Mouse (Mus musculus) embryonic facial prominence, embryonic 14.5 days (tissue): ENCODE measurements around the gene Hhipl1. TPM values are rescaled to one million over a fixed set of nuclear protein-coding genes. Genes with fewer than 3 reads are reported as not detected.

ENCODE experiments used
- ATAC-seq: fragments of 200-750 bp; cut with Nextera tagmentation; 2 replicates; pipeline ENCODE4 v1.8.0; 2017; ENCODE audit warnings: low read depth, moderate number of reproducible peaks, moderate TSS enrichment
- DNase-seq: peaks from one replicate; pipeline ENCODE4 v3.0.0-alpha.2; 2015; ENCODE audit warnings: low spot score
- H3K27ac ChIP-seq: fragments of 300-500 bp; sonication (generic); replicated peaks from 2 replicates; pipeline ENCODE4 v1.5.1; 2014; ENCODE audit warnings: low read depth, mild to moderate bottlenecking, low read length, moderate library complexity
- H3K27me3 ChIP-seq: fragments of 300-500 bp; sonication (generic); replicated peaks from 2 replicates; pipeline ENCODE4 v1.6.1; 2014; ENCODE audit warnings: low read length; ENCODE audit not compliant: control insufficient read depth, insufficient read depth
- H3K36me3 ChIP-seq: fragments of 300-500 bp; sonication (generic); 2 replicates; pipeline ENCODE4 v1.6.1; 2014; ENCODE audit warnings: low read length, mixed read lengths; ENCODE audit not compliant: control insufficient read depth, insufficient read depth
- H3K4me1 ChIP-seq: fragments of 300-500 bp; sonication (generic); 2 replicates; pipeline ENCODE4 v1.6.1; 2014; ENCODE audit warnings: antibody characterized with exemption, low read length; ENCODE audit not compliant: control insufficient read depth, insufficient read depth
- H3K4me2 ChIP-seq: fragments of 300-500 bp; sonication (generic); 2 replicates; pipeline ENCODE4 v1.6.1; 2014; ENCODE audit warnings: low read depth, mild to moderate bottlenecking, low read length, moderate library complexity, mixed read lengths
- H3K4me3 ChIP-seq: fragments of 300-500 bp; sonication (generic); 2 replicates; pipeline ENCODE4 v1.5.1; 2014; ENCODE audit warnings: low read depth, mild to moderate bottlenecking, low read length
- H3K9ac ChIP-seq: fragments of 300-500 bp; sonication (generic); 2 replicates; pipeline ENCODE4 v1.6.1; 2014; ENCODE audit warnings: low read depth, mild to moderate bottlenecking, low read length, moderate library complexity, mixed read lengths
- H3K9me3 ChIP-seq: fragments of 300-500 bp; sonication (generic); 2 replicates; pipeline ENCODE4 v1.6.1; 2016; ENCODE audit warnings: low read length; ENCODE audit not compliant: control insufficient read depth
- WGBS: fragments of 180-500 bp; shearing (Covaris S2); extraction: QIAGEN DNeasy Blood & Tissue Kit; methylation state at CpG from one replicate; pipeline ENCODE4 v1.1.7; 2014; 5-methylcytosine and 5-hydroxymethylcytosine counted together
- polyA plus RNA-seq: library from polyadenylated mRNA; unstranded; fragments of >200 nt; fragmentation: Nextera tagmentation; extraction: Ambion mirVana; gene quantifications from 2 replicates; pipeline ENCODE4 v1.2.1, GENCODE M21; 2014

Hhipl1 gene
- polyA plus RNA-seq, 1 experiment from 2014 or later: 0.58 TPM

DNA sequence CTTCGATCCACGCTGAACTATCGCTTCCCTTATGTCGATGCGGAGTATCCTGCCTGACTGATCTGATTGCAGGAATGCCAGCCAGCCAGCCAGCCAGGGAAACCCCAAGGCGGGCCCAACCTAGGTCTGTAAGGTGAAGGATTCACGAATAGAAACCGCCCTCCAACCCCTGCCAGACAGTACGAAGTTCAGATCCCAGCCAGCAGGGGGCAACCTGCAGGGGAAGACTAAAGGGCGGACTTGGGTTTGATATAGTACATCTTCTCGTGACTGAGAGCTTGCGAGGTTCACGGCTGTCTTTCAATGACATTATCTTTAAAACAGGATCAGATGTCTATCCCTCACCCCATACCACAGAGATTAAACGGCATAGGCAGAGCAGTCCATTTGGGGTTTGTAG, 1.5 kb downstream of the Hhipl1 start:
- no peak for ATAC-seq
- WGBS: 29% methylated on average over 14 of the region's 14 CpGs
- peaks cover 28% of the 10 kb centered on the region for H3K27me3 ChIP-seq
- H3K9ac ChIP-seq: no peak overlapping the region
- DNase-seq: peak; percentile 36
- H3K9me3 ChIP-seq: no peaks in the 10 kb centered on the region
- no peak overlapping the region for H3K4me3 ChIP-seq
- H3K4me2 ChIP-seq: no peak overlapping the region
- H3K4me1 ChIP-seq: no peaks in the 10 kb centered on the region; the same call in 1 of the 2 replicates
- no peaks in the 10 kb centered on the region for H3K36me3 ChIP-seq
- H3K27ac ChIP-seq: no peak overlapping the region

DNA sequence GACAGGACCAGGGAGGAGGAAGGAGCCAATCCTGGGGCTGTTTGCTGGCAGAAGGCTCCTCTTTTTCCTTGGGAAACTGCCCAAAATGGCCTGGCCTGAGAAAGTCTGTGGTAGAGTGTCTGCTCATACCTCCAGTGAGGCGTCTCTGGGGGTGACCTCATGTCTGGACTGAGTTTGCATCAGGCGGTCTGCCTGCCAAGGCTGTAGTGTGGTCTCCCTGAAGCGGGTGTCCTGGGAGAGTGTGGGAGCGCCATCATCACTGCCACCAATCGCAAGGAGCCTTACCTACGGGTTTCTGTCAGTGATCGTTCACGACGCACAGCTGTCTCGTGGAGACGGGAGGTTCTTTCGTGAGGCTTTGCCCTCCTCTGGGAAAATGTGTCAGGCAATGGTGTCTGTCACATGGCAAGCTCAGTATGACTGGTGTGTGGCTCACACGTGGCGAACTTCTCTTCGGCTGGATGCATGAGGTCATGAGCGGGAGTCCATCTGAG, 2.3 kb downstream of the Hhipl1 start:
- no peaks in the 10 kb centered on the region for H3K36me3 ChIP-seq
- no peak overlapping the region for H3K9ac ChIP-seq
- ATAC-seq: no peak
- H3K27me3 ChIP-seq: peaks cover 28% of the 10 kb centered on the region
- H3K4me2 ChIP-seq: no peak overlapping the region
- no peak for DNase-seq
- H3K9me3 ChIP-seq: no peaks in the 10 kb centered on the region
- H3K27ac ChIP-seq: no peak overlapping the region
- no peaks in the 10 kb centered on the region; the same call in 1 of the 2 replicates for H3K4me1 ChIP-seq
- H3K4me3 ChIP-seq: no peak overlapping the region
- WGBS: 86% methylated on average over 16 of the region's 16 CpGs

DNA sequence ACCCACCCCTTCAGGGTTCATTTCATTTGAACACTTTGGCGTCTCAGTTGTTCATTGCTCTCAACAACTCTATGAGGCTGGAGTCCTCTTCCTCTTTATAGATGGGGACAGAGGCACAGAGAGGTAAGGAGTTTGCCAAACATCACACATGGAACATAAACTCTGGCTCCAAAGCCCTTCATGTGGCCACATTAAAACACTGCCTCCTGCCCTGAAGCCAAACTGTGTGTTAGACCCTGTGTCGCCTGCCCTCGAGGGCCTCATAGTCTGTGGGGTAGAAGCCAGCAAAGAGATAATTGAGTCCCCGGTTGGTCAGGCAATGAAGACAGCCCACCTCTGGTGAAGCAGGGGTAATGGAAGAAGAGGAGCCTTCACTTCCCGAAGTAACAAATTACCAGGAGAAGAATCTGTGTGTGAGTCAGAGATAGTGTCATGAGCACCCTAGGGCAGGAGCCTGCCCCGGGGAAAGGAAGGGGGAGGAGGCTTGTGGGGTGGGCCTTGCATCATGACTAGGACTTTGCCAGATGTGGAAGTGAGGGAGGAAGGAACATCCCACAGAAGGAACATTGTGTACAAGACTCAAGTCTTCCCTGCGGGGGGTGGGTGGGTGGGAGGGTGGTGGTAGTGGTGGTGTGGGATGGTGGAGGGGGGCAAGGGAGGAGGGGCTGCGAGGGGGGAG, 3.2 kb downstream of the Hhipl1 start:
- Histone ChIP-seq H3K4me1 (no peaks in the 10 kb centered on the region; the same call in 1 of the 2 replicates), H3K36me3 (no peaks in the 10 kb centered on the region), H3K27me3 (peaks cover 25% of the 10 kb centered on the region), H3K9me3 (no peaks in the 10 kb centered on the region), H3K9ac (no peak overlapping the region), H3K4me3 (no peak overlapping the region), H3K4me2 (no peak overlapping the region), H3K27ac (no peak overlapping the region)
- ATAC-seq (no peak), DNase-seq (no peak)
- WGBS: 53% methylated on average over 7 of the region's 8 CpGs

DNA sequence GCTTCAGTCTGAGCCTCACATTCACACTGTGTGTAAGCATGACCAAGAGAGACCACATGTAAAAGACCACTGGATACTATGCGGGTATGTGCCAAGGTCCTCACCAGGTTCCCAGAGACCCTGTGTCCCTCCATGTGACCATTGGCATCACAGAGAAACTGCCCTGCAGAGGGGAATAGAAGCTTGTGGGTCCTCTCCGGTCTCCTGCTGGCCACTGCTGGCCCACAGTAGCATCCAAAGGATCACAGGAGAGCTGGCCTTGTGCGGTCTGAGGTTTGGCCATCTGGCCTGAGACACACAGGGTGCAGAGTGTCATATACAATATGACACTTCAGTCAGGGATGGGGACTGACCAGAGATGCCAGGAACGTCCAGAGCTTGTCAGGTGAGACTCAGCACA, 4.0 kb downstream of the Hhipl1 start:
- Histone ChIP-seq H3K4me1 (no peaks in the 10 kb centered on the region; the same call in 1 of the 2 replicates), H3K9ac (no peak overlapping the region), H3K27me3 (peaks cover 19% of the 10 kb centered on the region), H3K4me3 (no peak overlapping the region), H3K27ac (no peak overlapping the region), H3K9me3 (no peaks in the 10 kb centered on the region), H3K36me3 (no peaks in the 10 kb centered on the region), H3K4me2 (no peak overlapping the region)
- DNase-seq: no peak
- no peak for ATAC-seq
- WGBS: 76% methylated on average over 4 of the region's 4 CpGs

DNA sequence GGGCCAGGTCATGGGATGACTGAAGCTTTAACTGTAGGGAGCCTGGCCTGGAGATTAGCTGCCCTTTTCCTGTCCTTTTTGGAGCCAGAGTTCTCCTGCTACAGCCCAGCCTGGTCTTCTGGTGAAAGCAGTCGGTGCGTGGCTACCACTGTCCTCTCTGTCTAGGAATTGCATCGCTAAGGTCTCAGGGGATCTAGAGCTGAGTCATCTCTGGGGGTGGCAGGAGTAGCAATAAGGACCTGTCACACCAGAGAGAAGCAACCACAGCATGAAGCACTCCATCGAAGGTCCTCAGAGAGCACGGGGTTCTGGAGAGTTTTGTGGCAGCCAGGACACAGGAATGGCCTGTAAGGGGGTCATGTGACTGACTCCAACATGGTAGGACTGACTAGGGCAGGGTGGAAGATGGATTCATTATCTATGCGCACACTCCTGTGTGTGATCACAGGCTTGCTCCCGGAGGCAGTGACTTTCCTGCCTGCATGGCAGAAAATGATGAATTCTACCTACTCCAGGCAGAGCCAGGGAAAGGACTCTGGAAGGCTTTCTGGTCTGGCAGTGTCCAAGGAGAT, 4.5 kb downstream of the Hhipl1 start:
- Histone ChIP-seq H3K36me3 (no peaks in the 10 kb centered on the region), H3K4me3 (no peak overlapping the region), H3K4me2 (no peak overlapping the region), H3K27me3 (peaks cover 14% of the 10 kb centered on the region), H3K9me3 (no peaks in the 10 kb centered on the region), H3K9ac (no peak overlapping the region), H3K27ac (no peak overlapping the region), H3K4me1 (no peaks in the 10 kb centered on the region; the same call in 1 of the 2 replicates)
- ATAC-seq (no peak), DNase-seq (no peak)
- WGBS: 81% methylated on average over 7 of the region's 7 CpGs

DNA sequence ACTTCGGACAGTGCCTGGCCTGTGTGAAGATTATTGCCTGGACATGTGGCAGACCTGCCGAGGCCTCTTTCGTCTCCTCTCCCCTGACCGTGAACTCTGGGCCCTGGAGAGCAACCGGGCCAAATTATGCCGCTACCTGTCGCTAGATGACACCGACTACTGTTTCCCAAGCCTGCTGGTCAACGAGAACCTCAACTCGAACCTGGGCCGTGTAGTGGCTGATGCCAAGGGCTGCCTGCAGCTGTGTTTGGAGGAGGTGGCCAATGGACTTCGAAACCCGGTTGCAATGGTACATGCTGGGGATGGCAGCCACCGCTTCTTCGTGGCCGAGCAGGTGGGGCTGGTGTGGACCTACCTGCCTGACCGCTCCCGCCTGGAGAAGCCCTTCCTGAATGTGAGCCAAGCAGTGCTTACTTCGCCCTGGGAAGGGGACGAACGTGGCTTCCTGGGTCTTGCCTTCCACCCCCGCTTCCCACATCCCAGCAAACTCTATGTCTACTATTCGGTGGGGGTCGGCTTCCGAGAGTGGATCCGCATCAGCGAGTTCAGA, 5.7 kb downstream of the Hhipl1 start:
- no peak overlapping the region for H3K4me3 ChIP-seq
- H3K9me3 ChIP-seq: no peaks in the 10 kb centered on the region
- ATAC-seq (no peak), DNase-seq (no peak)
- peaks cover 17% of the 10 kb centered on the region for H3K27me3 ChIP-seq
- 87% methylated on average over 22 of the region's 27 CpGs for WGBS
- H3K4me2 ChIP-seq: no peak overlapping the region
- no peaks in the 10 kb centered on the region; the same call in 1 of the 2 replicates for H3K4me1 ChIP-seq
- H3K36me3 ChIP-seq: no peaks in the 10 kb centered on the region
- H3K9ac ChIP-seq: no peak overlapping the region
- H3K27ac ChIP-seq: no peak overlapping the region

DNA sequence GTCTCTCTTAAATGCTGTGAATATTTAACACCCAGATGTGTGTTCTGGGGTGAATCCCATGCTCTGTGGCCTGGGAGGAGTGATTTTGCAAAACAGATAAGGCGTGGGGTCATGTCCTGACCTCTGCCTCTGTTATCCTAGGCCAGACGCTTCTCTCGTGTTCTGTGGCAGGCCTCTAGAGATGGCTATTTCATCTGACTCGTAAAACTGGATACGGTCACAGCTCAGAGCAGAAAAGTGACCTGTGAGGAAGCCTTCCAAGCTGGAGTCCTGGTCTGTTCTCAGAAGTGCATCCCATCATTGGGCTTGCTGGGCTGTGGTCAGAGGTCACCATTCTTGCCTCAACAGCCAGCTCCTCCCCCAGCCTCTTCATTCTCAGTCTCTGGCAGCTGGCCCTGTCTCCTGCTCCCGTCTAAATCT, 6.4 kb downstream of the Hhipl1 start:
- H3K4me3 ChIP-seq: no peak overlapping the region
- ATAC-seq (no peak), DNase-seq (no peak)
- no peak overlapping the region for H3K4me2 ChIP-seq
- H3K27ac ChIP-seq: no peak overlapping the region
- no peak overlapping the region for H3K9ac ChIP-seq
- no peaks in the 10 kb centered on the region for H3K9me3 ChIP-seq
- no peaks in the 10 kb centered on the region for H3K36me3 ChIP-seq
- WGBS: 41% methylated on average over 6 of the region's 6 CpGs
- H3K27me3 ChIP-seq: peaks cover 19% of the 10 kb centered on the region
- no peaks in the 10 kb centered on the region for H3K4me1 ChIP-seq

DNA sequence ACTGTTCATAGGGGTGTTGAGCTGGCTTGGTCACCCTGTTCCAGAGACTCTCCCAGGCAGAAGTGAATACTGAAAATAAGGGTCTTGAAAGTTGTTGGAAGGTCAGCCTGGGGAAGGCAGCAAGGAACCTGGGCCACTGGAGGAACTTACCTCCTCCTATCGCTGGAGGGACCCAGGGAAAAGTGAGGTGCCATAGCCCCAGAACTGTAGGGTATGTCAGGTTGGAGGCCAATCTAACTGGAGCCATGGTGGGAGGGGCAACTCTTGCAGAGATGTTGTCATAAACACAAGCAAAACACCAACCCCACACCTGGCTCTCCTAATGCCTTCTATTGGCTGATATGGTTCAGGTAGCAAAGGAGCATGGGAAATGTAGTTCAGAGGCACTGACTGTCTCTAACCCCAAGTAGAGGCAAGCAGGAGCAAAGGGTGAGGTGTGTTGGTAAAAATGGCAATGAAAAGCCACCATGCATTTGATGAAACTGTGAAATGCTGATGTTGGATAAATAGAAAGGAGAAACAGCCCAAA, 7.2 kb downstream of the Hhipl1 start:
- no peaks in the 10 kb centered on the region for H3K36me3 ChIP-seq
- ATAC-seq (no peak), DNase-seq (no peak)
- no peaks in the 10 kb centered on the region for H3K9me3 ChIP-seq
- H3K27ac ChIP-seq: no peak overlapping the region
- peaks cover 28% of the 10 kb centered on the region for H3K27me3 ChIP-seq
- no peak overlapping the region for H3K4me3 ChIP-seq
- no peak overlapping the region for H3K9ac ChIP-seq
- no peak overlapping the region for H3K4me2 ChIP-seq
- 93% methylated on average over 1 of the region's 1 CpGs for WGBS
- H3K4me1 ChIP-seq: no peaks in the 10 kb centered on the region; the same call in 1 of the 2 replicates
